ENCODE assay signal across 17 mouse cellular contexts in genomic region chr5:118556387-118556937, GRCm38 (mm10). TPM values are rescaled to one million over a fixed set of nuclear protein-coding genes. Genes with fewer than 3 reads are reported as not detected.
A peak's percentile ranks its signal among the peaks of the same experiment; 100 is the strongest.
DNase-seq lines count a peak whose midpoint lies in the region; ATAC-seq and TF ChIP-seq lines count a peak whose summit lies in the region.
"Had no signal": no experiment of that assay in that cellular context is flagged by ENCODE, and none has a peak within 500 bp of the region (broad histone marks: within the 10 kb centered on the region; RNA-seq: fewer than 3 reads in every experiment).

No protein-coding gene starts in this region.

- H3K27me3 ChIP-seq in hindbrain, embryonic 10.5 days (ENCODE audit: insufficient read depth, poor library complexity, severe bottlenecking): peaks cover 7% of the 10 kb centered on the region; the same call in 1 of the 2 replicates
- H3K27me3 ChIP-seq in hindbrain, postnatal 0 days (ENCODE audit: insufficient read depth, low read length): no peaks in the 10 kb centered on the region
- H3K27me3 ChIP-seq in liver, embryonic 12.5 days (replicated peaks): peaks cover 12% of the 10 kb centered on the region
- H3K27me3 ChIP-seq: Patski had no signal

- H3K9me3 ChIP-seq in hindbrain, embryonic 10.5 days: 0 out of 2 replicates have a peak, but pooled peaks cover 3% of the 10 kb centered on the region
- no peaks in the 10 kb centered on the region for H3K9me3 ChIP-seq in hindbrain, postnatal 0 days (ENCODE audit: low read length)
- peaks cover 4% of the 10 kb centered on the region; the same call in 1 of the 2 replicates for H3K9me3 ChIP-seq in liver, embryonic 12.5 days (replicated peaks)
- H3K9me3 ChIP-seq: embryonic facial prominence, embryonic 15.5 days; hindbrain, embryonic 12.5 days had no signal

- H3K27ac ChIP-seq in hindbrain, embryonic 10.5 days: no peak overlapping the region
- H3K27ac ChIP-seq in hindbrain, postnatal 0 days: no peak overlapping the region
- H3K27ac ChIP-seq in liver, embryonic 12.5 days: peak overlapping the region; percentile 48
- H3K27ac ChIP-seq: embryonic facial prominence, embryonic 15.5 days; hindbrain, embryonic 12.5 days had no signal

- H3K4me2 ChIP-seq in hindbrain, postnatal 0 days (ENCODE audit: low read depth, low read length): no peak overlapping the region
- H3K4me2 ChIP-seq in liver, embryonic 12.5 days: peak overlapping the region; percentile 60
- H3K4me2 ChIP-seq: embryonic facial prominence, embryonic 15.5 days; hindbrain, embryonic 12.5 days had no signal

- H3K4me1 ChIP-seq in hindbrain, embryonic 10.5 days (replicated peaks): peaks cover 21% of the 10 kb centered on the region
- H3K4me1 ChIP-seq in hindbrain, postnatal 0 days (ENCODE audit: insufficient read depth, low read length): no peaks in the 10 kb centered on the region
- peaks cover 34% of the 10 kb centered on the region for H3K4me1 ChIP-seq in liver, embryonic 12.5 days

- WGBS in hindbrain, embryonic 10.5 days: 27% methylated on average over 12 of the region's 12 CpGs
- 38% methylated on average over 12 of the region's 12 CpGs for WGBS in hindbrain, postnatal 0 days
- WGBS in liver, embryonic 12.5 days (ENCODE audit: insufficient replicate concordance): 3% methylated on average over 12 of the region's 12 CpGs

- H3K36me3 ChIP-seq in hindbrain, embryonic 10.5 days: no peaks in the 10 kb centered on the region
- no peaks in the 10 kb centered on the region for H3K36me3 ChIP-seq in hindbrain, postnatal 0 days (ENCODE audit: insufficient read depth, low read length)
- H3K36me3 ChIP-seq in liver, embryonic 12.5 days: no peaks in the 10 kb centered on the region
- H3K36me3 ChIP-seq: embryonic facial prominence, embryonic 15.5 days; hindbrain, embryonic 12.5 days had no signal

- no peak for DNase-seq in hindbrain, embryonic 10.5 days (ENCODE audit: low spot score)
- DNase-seq in hindbrain, postnatal 0 days (ENCODE audit: low spot score): no peak
- peak; percentile 35 for DNase-seq in c-Kit-positive CD71-positive TER-119-positive erythroid progenitor cells, embryonic 14.5 days (ENCODE audit: low spot score)
- peak; percentile 19 for DNase-seq in naive thymus-derived CD4-positive, alpha-beta T cell, adult 2 months (ENCODE audit: low read depth)
- no peak for DNase-seq in embryo, embryonic 11 days
- DNase-seq in thymus, postnatal 10 days (ENCODE audit: low spot score in 2 of 2): no peak
- DNase-seq: cerebellum, postnatal 25 days; forebrain, postnatal 0 days; gastrocnemius, postnatal 14 days; kidney, adult 9 months; lung, postnatal 14 days had no signal

- ATAC-seq in hindbrain, postnatal 0 days: no peak
- ATAC-seq in liver, embryonic 12.5 days: peak; percentile 13; the same call in 1 of the 2 replicates
- no peak for ATAC-seq in cerebellum, adult (ENCODE audit: insufficient number of reproducible peaks, low FRiP score, low TSS enrichment)
- ATAC-seq: CD4-positive, CD25-positive, alpha-beta regulatory T cell, adult 4 months; forebrain, postnatal 0 days; Patski had no signal

- TF ChIP-seq CTCF in hindbrain, postnatal 0 days (IDR thresholded peaks at IDR 0.05; ENCODE audit: low read depth): no peak

- no peak overlapping the region for H3K9ac ChIP-seq in hindbrain, postnatal 0 days (replicated peaks; ENCODE audit: low read length)
- H3K9ac ChIP-seq in liver, embryonic 12.5 days: peak overlapping the region; percentile 58
- H3K9ac ChIP-seq: embryonic facial prominence, embryonic 15.5 days; forebrain, postnatal 0 days; hindbrain, embryonic 12.5 days had no signal

- 0 out of 2 replicates have a peak overlapping the region, but pooled peaks have one; percentile 4 for H3K4me3 ChIP-seq in hindbrain, embryonic 10.5 days
- no peak overlapping the region for H3K4me3 ChIP-seq in hindbrain, postnatal 0 days (ENCODE audit: low read length)
- H3K4me3 ChIP-seq in liver, embryonic 12.5 days: peak overlapping the region; percentile 31
- H3K4me3 ChIP-seq: embryonic facial prominence, embryonic 15.5 days; hindbrain, embryonic 12.5 days had no signal

RNA-seq across cellular contexts. Expression of gene Med13l, which starts 4.0 kb away (rescaled TPM):
- 10.3 and 11.0 TPM in 2 replicates for polyA plus RNA-seq in hindbrain, embryonic 10.5 days (2016; fragmentation: Nextera tagmentation; extraction: Ambion mirVana)
- 27.1 and 28.9 TPM in 2 replicates for total RNA-seq in hindbrain, postnatal 0 days (2014; rRNA removed)
- 9.8 and 11.3 TPM in 2 replicates for polyA plus RNA-seq in hindbrain, postnatal 0 days (2015; fragmentation: Nextera tagmentation; extraction: Ambion mirVana)
- polyA plus RNA-seq in liver, embryonic 12.5 days (2016; fragmentation: Nextera tagmentation; extraction: Ambion mirVana): 13.0 and 13.8 TPM in 2 replicates

Comparison
In these comparisons a context has a peak if more than half of its experiments do, and no peak if none do; other contexts are left out.
1. DNase-seq: peak in c-Kit-positive CD71-positive TER-119-positive erythroid progenitor cells, embryonic 14.5 days (single experiment) and naive thymus-derived CD4-positive, alpha-beta T cell, adult 2 months (single experiment); none in hindbrain, embryonic 10.5 days (single experiment), hindbrain, postnatal 0 days (single experiment), embryo, embryonic 11 days (single experiment) and thymus, postnatal 10 days (0 of 2).